ENCODE assay signal across 18 mouse cellular contexts in the genomic region with DNA sequence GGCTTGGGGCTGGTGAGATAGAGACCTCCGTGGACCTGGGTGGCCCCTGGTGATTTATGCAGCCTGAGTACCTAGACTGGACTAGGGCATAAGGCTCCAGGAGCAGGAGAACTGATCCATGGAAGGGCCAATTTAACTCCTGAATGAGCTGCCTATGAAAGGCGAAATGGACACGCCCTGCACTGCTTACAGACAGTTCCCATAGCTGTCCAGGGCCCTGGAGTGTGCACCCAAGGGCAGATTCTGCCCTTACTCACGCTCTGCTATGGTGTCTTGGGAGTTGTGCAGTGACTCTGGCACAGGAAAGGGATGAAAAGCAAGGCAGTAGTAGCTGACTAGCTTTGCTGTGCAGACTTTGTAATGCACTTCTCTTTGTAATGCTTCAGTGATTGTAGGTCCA. TPM values are rescaled to one million over a fixed set of nuclear protein-coding genes. Genes with fewer than 3 reads are reported as not detected.
DNase-seq lines count a peak whose midpoint lies in the region; ATAC-seq and TF ChIP-seq lines count a peak whose summit lies in the region.
"Had no signal": no experiment of that assay in that cellular context is flagged by ENCODE, and none has a peak within 500 bp of the region (broad histone marks: within the 10 kb centered on the region; RNA-seq: fewer than 3 reads in every experiment).

No protein-coding gene starts in this region.

- H3K4me3 ChIP-seq in heart, adult 2 months, result peak overlapping the region; percentile 13; the same call in 1 of the 2 replicates
- H3K4me3 ChIP-seq in heart, embryonic 11.5 days (ENCODE audit: low read depth, low read length), result no peak overlapping the region
- H3K4me3 ChIP-seq in kidney, embryonic 14.5 days (ENCODE audit: low read length), result no peak overlapping the region
- no peak overlapping the region for H3K4me3 ChIP-seq in limb, embryonic 10.5 days
- H3K4me3 ChIP-seq: erythroblast, embryonic 14.5 days; midbrain, embryonic 10.5 days; neural tube, embryonic 13.5 days had no signal

- DNase-seq in heart, adult 2 months, result no peak
- peak; percentile 18 for DNase-seq in ZHBTc4 (ENCODE audit: low read depth, low spot score)
- DNase-seq in limb, embryonic 10.5 days (ENCODE audit: low spot score), result no peak
- no peak for DNase-seq in lung, postnatal 14 days
- DNase-seq in left cerebral cortex, adult 9 months (ENCODE audit: low spot score in 2 of 2), result no peak
- DNase-seq: adrenal gland, adult 8-10 months; cerebellum, adult 2 months; liver; liver, postnatal 0 days; lung, postnatal 4 days; right cerebral cortex, postnatal 25 days; thymus, postnatal 14 days had no signal

- ATAC-seq in heart, embryonic 11.5 days (replicated peaks; ENCODE audit: insufficient number of reproducible peaks, low FRiP score, low TSS enrichment), result no peak
- peak; percentile 87 for ATAC-seq in kidney, embryonic 14.5 days (ENCODE audit: low FRiP score, low TSS enrichment)
- ATAC-seq: forebrain, embryonic 14.5 days; liver, postnatal 0 days had no signal

- peak overlapping the region; percentile 59 for H3K27ac ChIP-seq in heart, adult 2 months
- H3K27ac ChIP-seq in heart, embryonic 11.5 days (ENCODE audit: low read depth, low read length), result no peak overlapping the region
- peak overlapping the region; percentile 63 for H3K27ac ChIP-seq in kidney, embryonic 14.5 days (ENCODE audit: low read depth, low read length)
- H3K27ac ChIP-seq in limb, embryonic 10.5 days, result peak overlapping the region; percentile 56
- H3K27ac ChIP-seq: midbrain, embryonic 10.5 days; neural tube, embryonic 13.5 days had no signal

- H3K9me3 ChIP-seq in heart, embryonic 11.5 days (replicated peaks; ENCODE audit: control insufficient read depth, low read length), result no peaks in the 10 kb centered on the region
- H3K9me3 ChIP-seq in kidney, embryonic 14.5 days (ENCODE audit: control insufficient read depth, low read length), result no peaks in the 10 kb centered on the region
- H3K9me3 ChIP-seq in limb, embryonic 10.5 days (replicated peaks), result no peaks in the 10 kb centered on the region
- H3K9me3 ChIP-seq: midbrain, embryonic 10.5 days; neural tube, embryonic 13.5 days had no signal

- H3K9ac ChIP-seq in heart, adult 2 months (ENCODE audit: low read depth, low read length), result peak overlapping the region; percentile 28
- no peak overlapping the region for H3K9ac ChIP-seq in heart, embryonic 11.5 days (ENCODE audit: low read depth, low read length)
- H3K9ac ChIP-seq in kidney, embryonic 14.5 days (ENCODE audit: low read depth, low read length), result no peak overlapping the region
- H3K9ac ChIP-seq: liver, postnatal 0 days; neural tube, embryonic 13.5 days had no signal

- TF ChIP-seq CTCF in heart, adult 2 months (IDR thresholded peaks at IDR 0.05), result no peak

- no peak for TF ChIP-seq EP300 in heart, adult 2 months (IDR thresholded peaks at IDR 0.05; ENCODE audit: insufficient read depth, low read depth, low read length)

- peaks cover 15% of the 10 kb centered on the region for H3K4me1 ChIP-seq in heart, adult 2 months (ENCODE audit: control insufficient read depth, insufficient read depth, low read length)
- H3K4me1 ChIP-seq in heart, embryonic 11.5 days (ENCODE audit: control insufficient read depth, insufficient read depth, low read length), result peaks cover 18% of the 10 kb centered on the region; the same call in 1 of the 2 replicates
- H3K4me1 ChIP-seq in kidney, embryonic 14.5 days (ENCODE audit: control insufficient read depth, insufficient read depth, low read length), result peaks cover 59% of the 10 kb centered on the region
- peaks cover 30% of the 10 kb centered on the region for H3K4me1 ChIP-seq in limb, embryonic 10.5 days

- H3K36me3 ChIP-seq in heart, adult 2 months (ENCODE audit: control insufficient read depth, insufficient read depth, low read length), result peaks cover 56% of the 10 kb centered on the region
- H3K36me3 ChIP-seq in heart, embryonic 11.5 days (ENCODE audit: control insufficient read depth, insufficient read depth, low read length), result peaks cover 8% of the 10 kb centered on the region; the same call in 1 of the 2 replicates
- peaks cover 42% of the 10 kb centered on the region; the same call in 1 of the 2 replicates for H3K36me3 ChIP-seq in kidney, embryonic 14.5 days (ENCODE audit: control insufficient read depth, insufficient read depth, low read length)
- peaks cover 28% of the 10 kb centered on the region for H3K36me3 ChIP-seq in limb, embryonic 10.5 days
- H3K36me3 ChIP-seq: neural tube, embryonic 13.5 days had no signal

- H3K27me3 ChIP-seq in heart, adult 2 months (ENCODE audit: control insufficient read depth, insufficient read depth, low read length), result no peaks in the 10 kb centered on the region
- H3K27me3 ChIP-seq in heart, embryonic 11.5 days (ENCODE audit: control insufficient read depth, insufficient read depth, low read length), result no peaks in the 10 kb centered on the region
- H3K27me3 ChIP-seq in kidney, embryonic 14.5 days (ENCODE audit: control insufficient read depth, insufficient read depth, low read length), result no peaks in the 10 kb centered on the region
- no peaks in the 10 kb centered on the region for H3K27me3 ChIP-seq in limb, embryonic 10.5 days (ENCODE audit: low read depth, poor library complexity, severe bottlenecking)

- intact Hi-C loops in heart, adult 2 months (cut with DNase I), result no loop called here

- H3K79me2 ChIP-seq in heart, adult 2 months (replicated peaks; ENCODE audit: control insufficient read depth, insufficient read depth, low read length), result peaks cover 8% of the 10 kb centered on the region

- 43% methylated on average over 4 of the region's 4 CpGs for WGBS in heart, adult 2 months
- 62% methylated on average over 4 of the region's 4 CpGs for WGBS in heart, embryonic 11.5 days (ENCODE audit: insufficient replicate concordance)
- WGBS in kidney, embryonic 14.5 days, result 26% methylated on average over 4 of the region's 4 CpGs
- WGBS in limb, embryonic 10.5 days, result 83% methylated on average over 4 of the region's 4 CpGs

- no peak for TF ChIP-seq POLR2A in heart, adult 2 months (IDR thresholded peaks at IDR 0.05; ENCODE audit: insufficient read depth, low read depth, low read length)

- no peak overlapping the region for H3K4me2 ChIP-seq in heart, embryonic 11.5 days
- H3K4me2 ChIP-seq in kidney, embryonic 14.5 days (replicated peaks; ENCODE audit: low read depth, low read length), result peak overlapping the region; percentile 11
- H3K4me2 ChIP-seq: neural tube, embryonic 13.5 days had no signal

RNA-seq across cellular contexts. Expression of gene Fzd4, which starts 6.1 kb away (rescaled TPM):
- total RNA-seq in heart, adult 2 months (2021), result 10 to 100 TPM; 33.7 to 36.2 TPM
- polyA plus RNA-seq in heart, adult 2 months (2012; rRNA removed), result 15.2 and 26.1 TPM in 2 replicates
- polyA plus RNA-seq in heart, embryonic 11.5 days (2014; fragmentation: Nextera tagmentation; extraction: Ambion mirVana), result 9.8 and 12.1 TPM in 2 replicates
- 19.9 and 42.0 TPM in 2 replicates for polyA plus RNA-seq in kidney, embryonic 14.5 days (2014; fragmentation: Nextera tagmentation; extraction: Ambion mirVana)
- polyA plus RNA-seq in limb, embryonic 10.5 days (2016; fragmentation: Nextera tagmentation; extraction: Ambion mirVana), result 3.9 and 6.4 TPM in 2 replicates
- polyA plus RNA-seq: erythroblast, embryonic 14.5 days had no signal

RNA-seq across cellular contexts. Expression of gene Tmem135, which starts 6.3 kb away (rescaled TPM):
- 10 to 100 TPM; 43.2 to 45.1 TPM for total RNA-seq in heart, adult 2 months (2021)
- polyA plus RNA-seq in heart, adult 2 months (2012; rRNA removed), result 18.8 and 27.2 TPM in 2 replicates
- polyA plus RNA-seq in heart, embryonic 11.5 days (2014; fragmentation: Nextera tagmentation; extraction: Ambion mirVana), result 27.2 and 30.4 TPM in 2 replicates
- 19.2 and 31.9 TPM in 2 replicates for polyA plus RNA-seq in kidney, embryonic 14.5 days (2014; fragmentation: Nextera tagmentation; extraction: Ambion mirVana)
- polyA plus RNA-seq in limb, embryonic 10.5 days (2016; fragmentation: Nextera tagmentation; extraction: Ambion mirVana), result 14.5 and 16.1 TPM in 2 replicates
